Mouse (Mus musculus): ENCODE results near the gene Tex2. TPM values are rescaled to one million over a fixed set of nuclear protein-coding genes. Genes with fewer than 3 reads are reported as not detected.
A peak's percentile ranks its signal among the peaks of the same experiment; 100 is the strongest.

Gene Tex2
- total and polyA plus RNA-seq, 3 experiments, result 4.0 to 5.0 (median 4.5) TPM

GRCm38 (mm10) chr11:106481651-106482050 lies 131.6 kb downstream of the Tex2 start:
- Histone ChIP-seq H3K9ac (ENCODE audit: insufficient read depth, low read depth) (peak overlapping the region; percentile 36; the same call in 1 of the 2 replicates), H3K79me2 (replicated peaks; ENCODE audit: control insufficient read depth, extremely low read depth, insufficient read depth, poor library complexity, severe bottlenecking) (peaks cover 99% of the 10 kb centered on the region), H3K4me1 (ENCODE audit: control insufficient read depth in 1 of 2, insufficient read depth in 2 of 2) (peaks cover 13 to 64% of the 10 kb centered on the region in 2 experiments), H3K36me3 (replicated peaks in 1 of 2; ENCODE audit: control insufficient read depth in 1 of 2, insufficient read depth in 1 of 2, low read length in 1 of 2) (peaks cover 14 to 15% of the 10 kb centered on the region in 2 experiments), H3K9me3 (replicated peaks; ENCODE audit: low read length) (peaks cover 14% of the 10 kb centered on the region), H3K27me3 (replicated peaks) (peaks cover 2% of the 10 kb centered on the region), H3K4me2 (ENCODE audit: insufficient read depth, low read depth, poor library complexity, severe bottlenecking) (peak overlapping the region; percentile 70; the same call in 1 of the 2 replicates), H3K4me3 (replicated peaks in 1 of 3; ENCODE audit: low read depth in 2 of 3, low read length in 2 of 3, poor library complexity in 1 of 3) (no peak overlapping the region), H3K27ac (ENCODE audit: insufficient read depth, low read depth) (no peak overlapping the region)
- TF ChIP-seq CTCF (conservative IDR thresholded peaks at IDR 0.05 in 1 of 2, IDR thresholded peaks at IDR 0.05 in 1 of 2; ENCODE audit: low read depth in 2 of 2, low read length in 2 of 2), result no peak
- 0 out of 2 replicates have a peak, but pooled peaks have one; percentile 9 for TF ChIP-seq TBP (conservative IDR thresholded peaks at IDR 0.05; ENCODE audit: low read depth, low read length)
- peak; percentile 29; the same call in 1 of the 2 replicates for TF ChIP-seq POLR2A (IDR thresholded peaks at IDR 0.05; ENCODE audit: low read depth, low read length)
- TF ChIP-seq GABPA (IDR thresholded peaks at IDR 0.05; ENCODE audit: insufficient replicate concordance, low read depth, low read length), result no peak
- no peak for TF ChIP-seq UBTF (IDR thresholded peaks at IDR 0.05; ENCODE audit: low read depth, low read length)
- no peak for TF ChIP-seq EP300 (IDR thresholded peaks at IDR 0.05; ENCODE audit: low read length)
- TF ChIP-seq SIN3A (IDR thresholded peaks at IDR 0.05; ENCODE audit: low read length), result no peak
- no peak for TF ChIP-seq IRF4 (IDR thresholded peaks at IDR 0.05; ENCODE audit: low read depth, low read length)
- dilution Hi-C loops (cut with MboI; ENCODE audit: extremely low pct_ligation_motif_present, extremely low pct_unique_long_range_greater_than_20kb, low sequenced_read_pairs), result no loop called here
- in situ Hi-C loops (cut with MboI; ENCODE audit: low pct_ligation_motif_present, low pct_unique_long_range_greater_than_20kb, low sequenced_read_pairs), result loop anchor here (5.0 kb wide), 1 partner anchor 64 kb away; no protein-coding TSS in a partner anchor
- DNase-seq (ENCODE audit: extremely low read depth), result peak; percentile 56

DNA sequence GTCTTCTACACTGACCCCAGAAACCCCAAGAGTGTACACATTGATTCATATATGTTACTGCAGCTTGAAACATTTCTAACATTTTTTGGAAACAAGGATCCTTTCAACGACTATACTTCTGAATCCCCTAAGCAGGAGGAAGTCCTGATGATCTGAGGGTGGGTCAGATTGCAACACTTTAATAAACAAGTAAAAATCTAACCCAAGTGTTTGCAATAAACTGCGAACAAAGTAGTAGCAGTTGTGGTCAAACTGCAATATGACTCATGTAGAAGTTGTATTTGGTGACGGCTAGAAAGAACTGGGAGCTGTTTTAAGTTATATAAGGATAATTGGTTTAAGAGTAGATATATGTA lies 132.7 kb downstream of the Tex2 start:
- Histone ChIP-seq H3K36me3 (replicated peaks in 1 of 2; ENCODE audit: control insufficient read depth in 1 of 2, insufficient read depth in 1 of 2, low read length in 1 of 2) (peaks cover 14 to 15% of the 10 kb centered on the region in 2 experiments), H3K27ac (ENCODE audit: insufficient read depth, low read depth) (peak overlapping the region; percentile 76), H3K79me2 (replicated peaks; ENCODE audit: control insufficient read depth, extremely low read depth, insufficient read depth, poor library complexity, severe bottlenecking) (peaks cover 99% of the 10 kb centered on the region), H3K4me3 (replicated peaks in 1 of 3; ENCODE audit: low read depth in 2 of 3, low read length in 2 of 3, poor library complexity in 1 of 3) (no peak overlapping the region), H3K9ac (ENCODE audit: insufficient read depth, low read depth) (peak overlapping the region; percentile 14; the same call in 1 of the 2 replicates), H3K27me3 (replicated peaks) (no peaks in the 10 kb centered on the region), H3K4me1 (ENCODE audit: control insufficient read depth in 1 of 2, insufficient read depth in 2 of 2) (peaks cover 17 to 64% of the 10 kb centered on the region in 2 experiments), H3K4me2 (ENCODE audit: insufficient read depth, low read depth, poor library complexity, severe bottlenecking) (peak overlapping the region; percentile 70), H3K9me3 (replicated peaks; ENCODE audit: low read length) (peaks cover 14% of the 10 kb centered on the region)
- TF ChIP-seq SIN3A (IDR thresholded peaks at IDR 0.05; ENCODE audit: low read length), result 0 out of 2 replicates have a peak, but pooled peaks have one; percentile 6
- TF ChIP-seq TBP (conservative IDR thresholded peaks at IDR 0.05; ENCODE audit: low read depth, low read length), result no peak
- peak; percentile 18; the same call in 1 of the 2 replicates for TF ChIP-seq MXI1 (IDR thresholded peaks at IDR 0.05; ENCODE audit: low read depth, low read length)
- no peak for DNase-seq (ENCODE audit: extremely low read depth)
- dilution Hi-C loops (cut with MboI; ENCODE audit: extremely low pct_ligation_motif_present, extremely low pct_unique_long_range_greater_than_20kb, low sequenced_read_pairs), result no loop called here
- in situ Hi-C loops (cut with MboI; ENCODE audit: low pct_ligation_motif_present, low pct_unique_long_range_greater_than_20kb, low sequenced_read_pairs), result loop anchor here (5.0 kb wide), 1 partner anchor 63 kb away; no protein-coding TSS in a partner anchor

- peak overlapping the region in 2 of 3 experiments; percentile 2 to 6 for H3K4me3 ChIP-seq (replicated peaks in 1 of 3; ENCODE audit: low read depth in 2 of 3, low read length in 2 of 3, poor library complexity in 1 of 3)
- H3K79me2 ChIP-seq (replicated peaks; ENCODE audit: control insufficient read depth, extremely low read depth, insufficient read depth, poor library complexity, severe bottlenecking), result peaks cover 99% of the 10 kb centered on the region
- dilution Hi-C loops (cut with MboI; ENCODE audit: extremely low pct_ligation_motif_present, extremely low pct_unique_long_range_greater_than_20kb, low sequenced_read_pairs) (no loop called here), in situ Hi-C loops (cut with MboI; ENCODE audit: low pct_ligation_motif_present, low pct_unique_long_range_greater_than_20kb, low sequenced_read_pairs) (loop anchor here (5.0 kb wide), 1 partner anchor 63 kb away; no protein-coding TSS in a partner anchor)
- peaks cover 21 to 67% of the 10 kb centered on the region in 2 experiments for H3K4me1 ChIP-seq (ENCODE audit: control insufficient read depth in 1 of 2, insufficient read depth in 2 of 2)
- H3K27ac ChIP-seq (ENCODE audit: insufficient read depth, low read depth), result peak overlapping the region; percentile 76
- H3K4me2 ChIP-seq (ENCODE audit: insufficient read depth, low read depth, poor library complexity, severe bottlenecking), result peak overlapping the region; percentile 70
- no peak for DNase-seq (ENCODE audit: extremely low read depth)
- peaks cover 14% of the 10 kb centered on the region for H3K9me3 ChIP-seq (replicated peaks; ENCODE audit: low read length)
- H3K9ac ChIP-seq (ENCODE audit: insufficient read depth, low read depth), result peak overlapping the region; percentile 28
- H3K27me3 ChIP-seq (replicated peaks), result no peaks in the 10 kb centered on the region
- peaks cover 14 to 15% of the 10 kb centered on the region in 2 experiments for H3K36me3 ChIP-seq (replicated peaks in 1 of 2; ENCODE audit: control insufficient read depth in 1 of 2, insufficient read depth in 1 of 2, low read length in 1 of 2)
- TF ChIP-seq PAX5 (IDR thresholded peaks at IDR 0.05; ENCODE audit: low read length), result no peak
- TF ChIP-seq GABPA (IDR thresholded peaks at IDR 0.05; ENCODE audit: insufficient replicate concordance, low read depth, low read length), result no peak
- no peak for TF ChIP-seq ZKSCAN1 (IDR thresholded peaks at IDR 0.05; ENCODE audit: borderline replicate concordance, low read depth, low read length)
- peak; percentile 34 for TF ChIP-seq TCF12 (IDR thresholded peaks at IDR 0.05; ENCODE audit: low read depth, low read length)
- TF ChIP-seq TBP (conservative IDR thresholded peaks at IDR 0.05; ENCODE audit: low read depth, low read length), result 0 out of 2 replicates have a peak, but pooled peaks have one; percentile 4
- TF ChIP-seq MEF2A (IDR thresholded peaks at IDR 0.05; ENCODE audit: borderline replicate concordance, low read depth, low read length), result peak; percentile 69; the same call in 1 of the 2 replicates
- TF ChIP-seq ETS1 (conservative IDR thresholded peaks at IDR 0.05; ENCODE audit: low read depth, low read length), result 0 out of 2 replicates have a peak, but pooled peaks have one; percentile 6
- TF ChIP-seq ELF1 (IDR thresholded peaks at IDR 0.05; ENCODE audit: low read depth, low read length), result 0 out of 2 replicates have a peak, but pooled peaks have one; percentile 28
- TF ChIP-seq MAX (IDR thresholded peaks at IDR 0.05; ENCODE audit: low read length), result peak; percentile 63
- TF ChIP-seq ZMIZ1 (IDR thresholded peaks at IDR 0.05; ENCODE audit: low read depth, low read length), result no peak
- no peak for TF ChIP-seq IRF4 (IDR thresholded peaks at IDR 0.05; ENCODE audit: low read depth, low read length)
- TF ChIP-seq KAT2A (IDR thresholded peaks at IDR 0.05; ENCODE audit: insufficient replicate concordance, low read length), result no peak
- TF ChIP-seq ZNF384 (IDR thresholded peaks at IDR 0.05; ENCODE audit: low read depth, low read length), result no peak
- TF ChIP-seq E2F4 (IDR thresholded peaks at IDR 0.05; ENCODE audit: insufficient replicate concordance, low read depth, low read length), result no peak
- TF ChIP-seq MAZ (IDR thresholded peaks at IDR 0.05; ENCODE audit: low read depth, low read length), result no peak
Observed at GRCm38 (mm10) chr11:106479619-106480529, 133.3 kb downstream of the Tex2 start.

All from CH12.LX (cell line).